10 mouse cellular contexts compared by ENCODE assay signal in genomic region chr2:180791674-180792073, GRCm38 (mm10). TPM values are rescaled to one million over a fixed set of nuclear protein-coding genes. Genes with fewer than 3 reads are reported as not detected.
DNase-seq lines count a peak whose midpoint lies in the region; ATAC-seq and TF ChIP-seq lines count a peak whose summit lies in the region.
"Had no signal": no experiment of that assay in that cellular context is flagged by ENCODE, and none has a peak within 500 bp of the region (broad histone marks: within the 10 kb centered on the region; RNA-seq: fewer than 3 reads in every experiment).

No protein-coding gene starts in this region.

- peak; percentile 88 for TF ChIP-seq CTCF in heart, adult 2 months (IDR thresholded peaks at IDR 0.05)

- TF ChIP-seq EP300 in heart, adult 2 months (IDR thresholded peaks at IDR 0.05; ENCODE audit: insufficient read depth, low read depth, low read length): no peak

- H3K27ac ChIP-seq in heart, adult 2 months: no peak overlapping the region
- no peak overlapping the region for H3K27ac ChIP-seq in heart, embryonic 11.5 days (ENCODE audit: low read depth, low read length)
- H3K27ac ChIP-seq: limb, embryonic 13.5 days had no signal

- no peak for ATAC-seq in heart, embryonic 11.5 days (replicated peaks; ENCODE audit: insufficient number of reproducible peaks, low FRiP score, low TSS enrichment)

- H3K9ac ChIP-seq in heart, adult 2 months (ENCODE audit: low read depth, low read length): no peak overlapping the region
- H3K9ac ChIP-seq in heart, embryonic 11.5 days (ENCODE audit: low read depth, low read length): no peak overlapping the region
- H3K9ac ChIP-seq: limb, embryonic 13.5 days had no signal

- 47% methylated on average over 4 of the region's 4 CpGs for WGBS in heart, adult 2 months
- 49% methylated on average over 4 of the region's 4 CpGs for WGBS in heart, embryonic 11.5 days (ENCODE audit: insufficient replicate concordance)

- peak in 1 of 2 experiments; percentile 39 for DNase-seq in heart, adult 2 months
- DNase-seq in A20 (ENCODE audit: low read depth, low spot score): peak; percentile 46
- DNase-seq in adipocyte (ENCODE audit: low spot score): peak; percentile 47
- DNase-seq in embryo, embryonic 11 days: peak; percentile 66
- peak; percentile 58 for DNase-seq in layer of hippocampus, adult 11-12 months (ENCODE audit: low spot score)
- peak; percentile 49 for DNase-seq in lung, postnatal 36 days
- peak; percentile 54 for DNase-seq in thymus, postnatal 14 days

- intact Hi-C loops in heart, adult 2 months (cut with DNase I): no loop called here

- no peaks in the 10 kb centered on the region for H3K27me3 ChIP-seq in heart, adult 2 months (ENCODE audit: control insufficient read depth, insufficient read depth, low read length)
- peaks cover 27% of the 10 kb centered on the region for H3K27me3 ChIP-seq in heart, embryonic 11.5 days (ENCODE audit: control insufficient read depth, insufficient read depth, low read length)

- H3K4me3 ChIP-seq in heart, adult 2 months: no peak overlapping the region
- no peak overlapping the region for H3K4me3 ChIP-seq in heart, embryonic 11.5 days (ENCODE audit: low read depth, low read length)
- H3K4me3 ChIP-seq: limb, embryonic 13.5 days had no signal

- H3K36me3 ChIP-seq in heart, adult 2 months (ENCODE audit: control insufficient read depth, insufficient read depth, low read length): no peaks in the 10 kb centered on the region
- no peaks in the 10 kb centered on the region for H3K36me3 ChIP-seq in heart, embryonic 11.5 days (ENCODE audit: control insufficient read depth, insufficient read depth, low read length)
- H3K36me3 ChIP-seq: limb, embryonic 13.5 days had no signal

- no peak overlapping the region for H3K4me2 ChIP-seq in heart, embryonic 11.5 days
- H3K4me2 ChIP-seq: limb, embryonic 13.5 days had no signal

- no peaks in the 10 kb centered on the region for H3K79me2 ChIP-seq in heart, adult 2 months (replicated peaks; ENCODE audit: control insufficient read depth, insufficient read depth, low read length)

- H3K4me1 ChIP-seq in heart, adult 2 months (ENCODE audit: control insufficient read depth, insufficient read depth, low read length): peaks cover 3% of the 10 kb centered on the region; the same call in 1 of the 2 replicates
- peaks cover 8% of the 10 kb centered on the region for H3K4me1 ChIP-seq in heart, embryonic 11.5 days (ENCODE audit: control insufficient read depth, insufficient read depth, low read length)
- H3K4me1 ChIP-seq: limb, embryonic 13.5 days had no signal

- no peaks in the 10 kb centered on the region for H3K9me3 ChIP-seq in heart, embryonic 11.5 days (replicated peaks; ENCODE audit: control insufficient read depth, low read length)
- H3K9me3 ChIP-seq: limb, embryonic 13.5 days had no signal

- TF ChIP-seq POLR2A in heart, adult 2 months (IDR thresholded peaks at IDR 0.05; ENCODE audit: insufficient read depth, low read depth, low read length): no peak

RNA-seq across cellular contexts. Expression of gene Bhlhe23, which starts 15.0 kb away (rescaled TPM):
- total RNA-seq in heart, adult 2 months (2021): not detected
- polyA plus RNA-seq in heart, adult 2 months (2012; rRNA removed): not detected in 2 replicates
- polyA plus RNA-seq in heart, embryonic 11.5 days (2014; fragmentation: Nextera tagmentation; extraction: Ambion mirVana): not detected in 2 replicates
- polyA plus RNA-seq: stomach, embryonic 14.5 days had no signal
